Mouse (Mus musculus): ENCODE measurements at regions not wholly inside any gene's neighbourhood (a gene's known extent, or its start where the extent isn't known, plus 50 kb on each side); places are given as distances from the start of the nearest gene placed in this dataset.

- peak; percentile 66 for DNase-seq
These were observed 344.2 kb upstream of the Amot start for GRCm38 (mm10) chrX:145848937-145849783.

GRCm38 (mm10) chrX:145833106-145833505 lies 328.1 kb upstream of the Amot start:
- no peak for DNase-seq

- DNase-seq, result no peak
These were observed 308.0 kb upstream of the Amot start for GRCm38 (mm10) chrX:145812995-145813394.
